Mouse (Mus musculus) urinary bladder, postnatal 4 days (tissue): Measurements from ENCODE around the gene AC109138.7.

Experiments
- DNase-seq, 2 experiments: peaks; one replicate each; pipeline ENCODE4 v3.0.0; 2021 to 2022; ENCODE audit warnings: low spot score in 2 of 2

The AC109138.7 gene

GRCm38 (mm10) chr19:4192251-4192985 lies 21.7 kb upstream of the AC109138.7 start:
- DNase-seq: no peak

GRCm38 (mm10) chr19:4193129-4193528 lies 21.0 kb upstream of the AC109138.7 start:
- DNase-seq: no peak

- no peak for DNase-seq
Measured at GRCm38 (mm10) chr19:4194021-4194724, 20.0 kb upstream of the AC109138.7 start.

- DNase-seq: no peak
Measured at GRCm38 (mm10) chr19:4194776-4195650, 19.1 kb upstream of the AC109138.7 start.

- DNase-seq: no peak
Measured at GRCm38 (mm10) chr19:4196048-4196447, 18.1 kb upstream of the AC109138.7 start.

- no peak for DNase-seq
Measured at GRCm38 (mm10) chr19:4196548-4196947, 17.6 kb upstream of the AC109138.7 start.

- no peak for DNase-seq
Measured at GRCm38 (mm10) chr19:4197180-4197579, 17.0 kb upstream of the AC109138.7 start.

GRCm38 (mm10) chr19:4201291-4201909 lies 12.8 kb upstream of the AC109138.7 start, which contains the start of gene Rad9a:
Gene Rad9a, minus strand, starts transcription at chr19:4201662.
- DNase-seq: peak; percentile 90 to 96

- no peak for DNase-seq
Measured at GRCm38 (mm10) chr19:4202149-4202548, 12.0 kb upstream of the AC109138.7 start.

- no peak for DNase-seq
Measured at GRCm38 (mm10) chr19:4203148-4203547, 11.0 kb upstream of the AC109138.7 start.

GRCm38 (mm10) chr19:4203604-4204326 lies 10.4 kb upstream of the AC109138.7 start:
- no peak for DNase-seq

- DNase-seq: no peak
Measured at GRCm38 (mm10) chr19:4204889-4205288, 9.3 kb upstream of the AC109138.7 start.

- DNase-seq: peak; percentile 66 to 80
Measured at GRCm38 (mm10) chr19:4206971-4207370, 7.2 kb upstream of the AC109138.7 start.

GRCm38 (mm10) chr19:4208563-4208962 lies 5.6 kb upstream of the AC109138.7 start:
- DNase-seq: no peak

GRCm38 (mm10) chr19:4211891-4212588 lies 2.1 kb upstream of the AC109138.7 start:
- no peak for DNase-seq

GRCm38 (mm10) chr19:4213524-4213974 lies 608 bp upstream of the AC109138.7 start:
- no peak for DNase-seq

GRCm38 (mm10) chr19:4214771-4215450 lies 754 bp downstream of the AC109138.7 start:
- no peak for DNase-seq

GRCm38 (mm10) chr19:4215451-4215840 lies 1.3 kb downstream of the AC109138.7 start:
- no peak for DNase-seq

- DNase-seq: no peak
Measured at GRCm38 (mm10) chr19:4216041-4216685, 2.0 kb downstream of the AC109138.7 start.
